Mouse (Mus musculus): ENCODE data around the gene Slit1. TPM values are rescaled to one million over a fixed set of nuclear protein-coding genes. Genes with fewer than 3 reads are reported as not detected.

Gene Slit1
- total RNA-seq, 2 experiments from 2014 or later: 3.5 to 8.0 TPM

DNA sequence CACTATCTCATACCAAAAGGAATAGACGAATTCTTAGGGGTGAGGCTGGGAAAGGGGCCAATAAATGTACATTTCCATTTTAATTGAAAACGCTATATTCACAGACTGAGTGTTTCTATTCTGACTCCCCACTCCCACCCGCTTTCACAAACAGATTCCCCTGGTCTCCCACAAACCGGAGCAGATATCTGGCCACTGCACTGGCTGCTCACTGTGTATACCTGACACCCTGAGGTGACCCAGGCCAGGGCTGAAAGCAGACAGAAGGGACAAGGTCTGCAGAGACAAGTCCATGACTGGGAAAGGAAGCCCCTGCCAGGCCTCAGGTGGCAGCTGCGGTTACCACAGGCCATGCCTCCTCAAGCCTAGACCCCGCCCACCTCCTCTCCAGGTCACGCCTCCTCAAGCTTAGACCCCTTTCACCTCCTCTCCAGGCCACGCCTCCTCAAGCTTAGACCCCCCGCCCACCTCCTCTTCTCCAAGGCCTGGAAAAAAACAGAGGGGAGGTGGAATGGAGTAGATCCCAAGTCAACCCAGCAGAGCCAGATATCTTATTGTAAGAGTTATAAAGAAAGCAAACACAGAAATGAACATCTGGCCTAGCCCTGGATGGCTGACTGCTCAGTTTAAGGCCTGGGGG is 18.5 kb downstream of the Slit1 start:
- DNase-seq (ENCODE audit: low spot score in 2 of 2): no peak

DNA sequence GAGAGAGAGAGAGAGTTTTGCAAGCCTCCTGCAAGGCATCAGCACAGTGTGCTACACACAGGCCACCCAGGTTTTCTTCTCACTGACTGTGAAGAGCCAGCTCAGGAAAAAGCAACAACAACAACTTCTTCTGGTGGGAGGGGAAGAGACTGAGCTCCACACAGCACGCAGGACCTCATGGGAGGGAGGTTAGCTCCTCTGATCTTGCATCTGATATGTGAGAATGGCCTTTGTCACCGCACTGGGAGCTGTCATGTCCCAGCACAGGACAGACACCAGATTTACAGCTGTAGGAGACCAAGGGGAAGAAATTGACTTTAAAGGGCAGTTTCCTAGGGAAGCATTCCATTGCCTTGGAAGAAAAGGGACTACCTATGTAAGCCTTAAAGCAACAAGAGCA is 20.1 kb downstream of the Slit1 start:
- no peak for DNase-seq (ENCODE audit: low spot score in 2 of 2)

DNA sequence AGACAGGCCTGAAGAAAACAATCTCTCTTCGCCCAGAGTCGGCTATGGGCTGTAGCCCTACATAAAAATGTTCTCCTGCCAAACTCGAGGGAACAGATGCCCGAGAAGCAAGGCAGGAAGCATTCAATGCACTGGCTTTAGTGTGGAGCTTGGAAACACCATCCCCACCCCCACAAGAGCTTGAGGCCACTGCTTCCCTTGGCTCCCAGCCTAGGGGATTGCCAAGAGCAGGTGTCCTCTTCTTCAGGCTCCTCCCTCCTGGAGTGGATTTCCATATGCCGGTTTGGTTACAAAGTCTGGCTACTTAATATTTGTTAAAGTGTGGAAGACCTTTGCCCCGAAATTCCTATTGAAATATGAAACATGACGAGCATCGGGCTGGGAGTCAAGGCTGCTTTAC is 24.0 kb downstream of the Slit1 start:
- DNase-seq (ENCODE audit: low spot score in 2 of 2): no peak

- DNase-seq (ENCODE audit: low spot score in 2 of 2): no peak
Measured at GRCm38 (mm10) chr19:41716233-41717218, 26.9 kb downstream of the Slit1 start.

GRCm38 (mm10) chr19:41714431-41714917 is 29.0 kb downstream of the Slit1 start:
- DNase-seq (ENCODE audit: low spot score in 2 of 2): no peak

- DNase-seq (ENCODE audit: low spot score in 2 of 2): no peak
Measured at GRCm38 (mm10) chr19:41712829-41713228, 30.6 kb downstream of the Slit1 start.

DNA sequence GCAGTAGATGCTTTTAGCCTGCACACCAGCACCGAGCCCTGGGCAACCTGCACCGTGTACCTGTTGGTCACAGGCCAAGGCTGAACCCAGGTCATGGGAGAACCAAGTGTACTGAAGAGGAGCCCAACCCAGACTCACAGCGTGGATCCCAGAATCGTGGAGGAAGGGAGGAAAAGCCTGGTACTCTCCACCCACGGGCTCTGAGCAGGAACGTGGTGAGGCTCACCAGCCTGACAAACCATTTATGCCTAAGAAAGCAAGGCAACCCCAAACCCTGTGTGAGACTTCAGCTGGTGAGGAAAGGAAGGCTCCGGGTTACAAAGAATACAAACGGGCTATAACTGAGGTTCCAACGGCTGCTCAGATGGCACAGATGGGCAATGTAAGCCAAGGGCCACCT is 31.8 kb downstream of the Slit1 start:
- DNase-seq (ENCODE audit: low spot score in 2 of 2): no peak

DNA sequence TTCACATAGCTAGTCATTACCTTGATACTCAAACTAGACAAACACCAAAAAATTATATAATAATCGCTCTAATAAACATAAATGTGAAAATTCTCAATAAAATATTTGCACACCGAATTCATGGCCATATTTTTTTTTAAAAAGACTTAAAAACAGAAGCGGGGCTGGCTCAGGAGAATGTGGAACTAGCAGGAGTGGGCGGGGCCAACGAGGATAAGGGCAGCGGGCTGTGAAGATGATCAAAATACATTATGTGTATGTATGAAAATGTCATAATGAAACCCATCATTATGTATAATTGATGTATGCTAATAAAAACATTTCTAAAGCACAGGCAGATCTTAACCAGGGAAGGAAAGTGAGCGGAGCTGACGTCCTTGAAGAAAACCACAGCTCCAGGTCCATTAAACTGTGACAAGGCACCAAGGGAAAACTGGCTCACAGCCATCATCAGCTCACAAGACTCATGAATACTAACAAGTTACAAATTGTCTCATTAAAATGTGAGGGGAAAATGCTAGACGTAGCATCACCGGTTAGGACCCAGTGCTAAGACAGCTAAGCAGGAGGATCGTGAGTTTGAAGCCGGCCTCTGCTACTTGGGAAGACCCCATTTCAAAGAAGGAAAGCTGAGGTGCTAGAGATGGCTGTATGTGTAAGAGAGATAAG is 33.8 kb downstream of the Slit1 start:
- no peak for DNase-seq (ENCODE audit: low spot score in 2 of 2)

GRCm38 (mm10) chr19:41707850-41708249 is 35.6 kb downstream of the Slit1 start:
- no peak for DNase-seq (ENCODE audit: low spot score in 2 of 2)

GRCm38 (mm10) chr19:41706094-41706828 is 37.2 kb downstream of the Slit1 start:
- DNase-seq (ENCODE audit: low spot score in 2 of 2): no peak

DNA sequence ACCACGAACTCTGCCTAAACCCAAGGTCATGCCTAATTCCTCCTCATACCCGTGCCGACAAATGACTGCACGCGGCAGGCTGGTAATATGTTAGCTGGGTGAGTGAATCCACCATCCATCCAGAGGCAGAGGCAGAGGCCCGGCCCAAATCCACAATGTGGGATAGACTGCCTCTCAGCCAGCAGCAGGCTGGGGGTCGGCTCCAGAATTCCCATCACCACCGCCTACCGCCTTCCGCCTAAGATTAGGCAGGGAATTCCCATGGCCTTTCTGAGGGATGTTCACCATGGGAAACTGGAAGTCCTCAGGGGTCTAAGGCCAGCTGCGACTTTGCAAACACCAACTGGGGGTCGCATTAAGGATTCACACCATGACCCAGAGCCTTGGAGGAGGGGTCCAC is 38.0 kb downstream of the Slit1 start:
- DNase-seq (ENCODE audit: low spot score in 2 of 2): no peak

GRCm38 (mm10) chr19:41702638-41703037 is 40.8 kb downstream of the Slit1 start:
- DNase-seq (ENCODE audit: low spot score in 2 of 2): no peak

DNA sequence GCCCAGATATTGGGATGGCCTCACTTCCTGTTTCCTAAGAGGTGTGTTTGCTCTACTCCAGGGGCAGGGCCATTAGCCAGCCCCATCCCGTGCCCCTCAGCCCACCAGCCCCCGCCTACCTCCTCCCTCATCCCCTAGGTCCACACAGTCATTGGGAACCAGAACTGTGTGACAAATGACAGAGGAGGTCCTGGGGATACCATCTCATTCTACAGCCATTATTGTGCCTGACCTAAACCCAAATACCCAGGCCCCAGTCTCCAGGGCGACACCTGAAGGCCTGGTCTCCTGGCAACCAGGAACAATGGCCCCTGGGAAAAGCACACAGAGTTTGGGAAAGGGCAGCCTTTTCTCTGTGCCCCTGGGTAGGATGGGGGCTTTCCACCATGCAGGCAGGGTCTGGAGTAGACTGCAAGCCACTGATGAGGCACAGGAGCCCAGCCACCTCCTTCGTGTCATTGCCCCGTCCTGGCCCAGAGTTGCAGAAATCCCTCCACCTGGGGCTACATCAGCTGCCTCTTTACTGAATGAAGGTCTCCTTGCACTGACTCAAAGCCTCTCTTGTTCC is 44.5 kb downstream of the Slit1 start:
- DNase-seq (ENCODE audit: low spot score in 2 of 2): no peak

GRCm38 (mm10) chr19:41697807-41698515 is 45.5 kb downstream of the Slit1 start:
- DNase-seq (ENCODE audit: low spot score in 2 of 2): no peak

- no peak for DNase-seq (ENCODE audit: low spot score in 2 of 2)
Measured at GRCm38 (mm10) chr19:41697111-41697806, 46.2 kb downstream of the Slit1 start.

DNA sequence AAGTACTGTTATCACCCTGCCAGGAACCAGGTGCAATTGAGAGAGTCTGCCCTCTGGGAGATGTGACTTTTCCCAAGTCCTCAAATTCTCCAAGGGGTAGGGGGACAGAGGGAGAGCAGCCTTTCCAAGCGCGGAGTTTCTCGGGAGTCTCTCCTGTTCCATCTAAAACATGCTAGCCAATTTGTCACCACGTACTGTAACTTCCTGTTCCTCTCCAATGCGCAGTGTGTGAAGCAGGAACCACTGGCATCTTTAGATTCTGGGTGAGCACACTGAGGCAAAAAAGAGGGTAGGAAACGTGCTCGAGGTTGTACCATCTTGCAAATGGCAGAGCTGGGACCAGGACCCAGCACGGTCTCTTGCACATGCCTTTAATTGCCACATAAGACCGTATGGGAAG is 47.0 kb downstream of the Slit1 start:
- no peak for DNase-seq (ENCODE audit: low spot score in 2 of 2)

GRCm38 (mm10) chr19:41695046-41695445 is 48.4 kb downstream of the Slit1 start:
- DNase-seq (ENCODE audit: low spot score in 2 of 2): no peak

- DNase-seq (ENCODE audit: low spot score in 2 of 2): no peak
Measured at GRCm38 (mm10) chr19:41694610-41695009, 48.9 kb downstream of the Slit1 start.

DNA sequence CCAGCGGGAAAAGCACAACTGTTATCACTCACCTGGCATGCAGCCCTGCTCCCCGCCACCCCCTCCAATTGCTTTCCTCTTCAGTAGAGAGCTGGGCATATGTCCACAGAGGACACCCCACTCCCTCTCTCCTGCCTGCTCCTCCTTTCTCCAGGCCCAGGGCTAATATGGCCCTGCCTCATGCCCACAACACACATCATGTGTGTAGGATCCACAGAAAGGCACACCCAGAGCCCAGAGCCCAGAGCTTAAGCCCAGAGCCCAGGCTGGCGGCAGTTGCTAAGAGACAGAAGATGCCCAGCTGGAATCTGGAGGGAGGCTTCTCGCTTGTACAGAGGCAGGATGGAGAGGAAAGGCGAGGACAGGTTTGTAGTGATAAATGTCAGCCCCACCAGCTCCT is 49.7 kb downstream of the Slit1 start:
- no peak for DNase-seq (ENCODE audit: low spot score in 2 of 2)
